Mouse (Mus musculus) embryo, embryonic 11.5 days (tissue): ENCODE results near the gene Rsad1.
A peak's percentile ranks its signal among the peaks of the same experiment; 100 is the strongest.

Source experiments
- DNase-seq: peaks from one replicate; pipeline ENCODE4 v3.0.0-alpha.2; 2012; ENCODE audit warnings: low read depth, low spot score

Gene Rsad1

GRCm38 (mm10) chr11:94548041-94548784, 842 bp downstream of the Rsad1 start:
- DNase-seq: no peak

DNA sequence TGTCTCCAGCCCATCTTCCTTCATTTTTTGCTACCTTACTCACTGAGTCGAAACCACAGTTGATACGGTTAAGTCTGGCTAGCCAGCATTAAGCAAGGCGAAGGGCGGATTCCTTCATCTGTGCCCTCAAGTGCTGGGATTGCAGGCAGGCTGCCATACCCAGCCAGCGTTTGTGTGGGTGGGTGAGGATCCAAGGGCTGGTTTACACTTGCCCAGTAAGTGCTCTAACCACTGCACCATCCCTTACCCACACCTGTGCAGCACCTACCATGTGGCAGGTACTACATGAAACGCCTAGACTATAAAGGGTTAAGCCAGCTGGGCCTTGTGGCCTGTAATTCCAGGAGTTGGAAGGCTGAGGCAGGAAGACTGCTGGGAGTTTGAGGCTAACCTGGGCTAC, 1.8 kb downstream of the Rsad1 start:
- DNase-seq: no peak

GRCm38 (mm10) chr11:94546381-94546780, 2.7 kb downstream of the Rsad1 start:
- no peak for DNase-seq

DNA sequence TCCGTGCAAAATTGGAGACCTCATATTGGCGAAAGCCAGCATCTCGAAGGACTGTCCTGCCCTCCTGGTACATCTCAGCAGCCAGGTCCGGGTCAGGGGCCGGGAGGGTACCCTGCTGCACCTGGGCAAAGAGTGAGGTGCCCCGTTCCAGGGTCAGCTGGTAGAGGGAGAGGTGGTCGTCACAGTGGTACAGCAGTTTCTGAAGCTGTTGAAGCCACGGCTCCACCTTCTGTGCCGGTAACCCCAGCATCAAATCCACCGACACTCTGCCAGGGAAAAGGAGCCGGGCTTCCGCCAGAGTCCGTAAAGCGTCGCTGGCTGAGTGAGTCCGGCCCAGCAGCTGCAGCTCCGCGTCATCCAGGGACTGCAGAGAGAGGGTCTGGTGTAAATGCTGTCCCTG, 4.6 kb downstream of the Rsad1 start:
- no peak for DNase-seq

GRCm38 (mm10) chr11:94543932-94544331, 5.1 kb downstream of the Rsad1 start:
- DNase-seq: no peak

- DNase-seq: no peak
These were observed 5.7 kb downstream of the Rsad1 start for GRCm38 (mm10) chr11:94543344-94543743.

DNA sequence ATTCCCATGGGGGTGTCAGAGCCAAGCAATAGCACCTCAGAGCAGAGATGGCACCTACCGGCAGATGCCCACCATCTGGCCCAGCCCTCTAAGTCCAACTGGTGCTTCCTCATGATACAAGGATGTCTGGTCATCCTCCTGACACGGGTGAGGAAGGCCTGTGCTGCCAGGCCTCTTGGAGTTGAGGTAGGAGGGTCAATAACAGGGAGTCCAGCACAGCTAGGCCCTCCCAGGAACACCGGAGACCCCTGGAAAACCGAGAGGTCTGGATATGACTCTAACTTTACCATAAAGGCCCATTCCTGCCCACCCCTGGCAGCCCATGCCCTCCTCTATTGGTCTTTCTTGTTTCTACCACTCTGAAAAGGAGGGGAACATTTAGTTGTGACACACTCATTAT, 6.7 kb downstream of the Rsad1 start:
- DNase-seq: no peak

GRCm38 (mm10) chr11:94539761-94540160, 9.3 kb downstream of the Rsad1 start:
- no peak for DNase-seq

DNA sequence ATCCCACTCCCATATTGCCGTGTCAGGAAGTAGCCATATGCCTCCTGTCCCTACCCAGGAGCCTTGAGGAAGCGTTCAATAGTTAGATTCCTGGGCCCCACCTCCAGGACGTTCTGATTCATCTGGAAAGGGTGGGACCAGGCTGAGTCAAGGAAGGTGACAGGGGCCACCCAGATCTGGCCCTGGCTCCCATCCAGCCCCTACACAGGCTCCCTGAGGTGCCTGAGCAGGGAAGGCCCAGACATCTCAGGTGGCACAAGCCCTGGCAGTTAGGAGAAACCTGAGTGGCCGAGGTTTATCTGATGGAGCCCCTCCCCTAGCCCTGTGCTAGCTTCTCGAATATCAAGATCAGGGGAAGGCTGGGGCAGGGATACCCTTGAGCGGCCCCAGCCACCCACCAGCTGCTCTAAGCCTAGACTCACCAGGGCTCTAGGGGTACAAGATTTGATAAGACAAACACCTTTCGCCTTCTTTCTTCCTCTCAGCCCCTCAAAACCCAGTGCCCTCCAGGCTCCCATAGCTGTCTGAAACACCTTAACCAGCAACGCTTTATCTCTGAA, 10.2 kb downstream of the Rsad1 start:
- DNase-seq: no peak

DNA sequence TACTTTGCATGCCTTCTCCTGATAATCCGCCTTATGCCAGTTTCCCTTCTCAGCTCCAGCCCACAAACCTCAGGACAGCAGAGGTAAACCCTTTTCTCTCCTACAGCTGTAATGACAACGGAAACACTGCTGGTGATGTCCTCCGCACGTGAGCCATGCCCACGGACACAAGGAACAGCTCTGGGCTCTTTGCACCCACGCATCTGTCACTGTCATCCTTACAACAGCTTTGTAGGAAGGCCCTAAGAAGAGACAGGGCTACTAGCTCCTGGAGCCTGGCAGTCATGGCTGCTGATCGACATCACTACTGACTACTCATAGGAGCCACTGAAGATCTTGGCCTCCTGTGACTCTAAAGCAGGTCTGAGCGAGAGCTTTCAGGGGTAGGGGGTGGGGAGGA, 15.9 kb downstream of the Rsad1 start:
- no peak for DNase-seq

DNA sequence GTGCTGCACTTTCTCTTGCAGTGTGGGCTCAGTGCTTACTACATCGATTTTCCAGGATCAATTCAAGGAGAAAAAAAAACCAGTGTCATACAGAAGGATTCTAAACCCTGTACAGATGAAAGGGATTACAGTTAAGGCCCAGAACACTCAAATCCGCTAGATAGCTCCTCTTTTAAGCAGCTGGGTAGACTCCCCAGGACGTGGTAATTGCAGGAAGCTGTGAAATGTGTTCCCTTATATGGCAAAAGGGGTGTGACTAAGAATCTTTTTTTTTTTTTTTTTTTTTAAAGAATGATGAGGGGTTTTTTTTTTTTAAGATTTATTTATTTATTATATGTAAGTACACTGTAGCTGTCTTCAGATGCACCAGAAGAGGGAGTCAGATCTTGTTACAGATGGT, 20.2 kb downstream of the Rsad1 start:
- no peak for DNase-seq

- no peak for DNase-seq
These were observed 22.7 kb downstream of the Rsad1 start for GRCm38 (mm10) chr11:94526171-94526879.

- DNase-seq: peak; percentile 67
These were observed 27.7 kb downstream of the Rsad1 start, which contains the start of gene Mycbpap for GRCm38 (mm10) chr11:94521219-94521843. Mycbpap (minus strand) TSS chr11:94521742.

GRCm38 (mm10) chr11:94513452-94513851, 35.6 kb downstream of the Rsad1 start:
- DNase-seq: no peak

DNA sequence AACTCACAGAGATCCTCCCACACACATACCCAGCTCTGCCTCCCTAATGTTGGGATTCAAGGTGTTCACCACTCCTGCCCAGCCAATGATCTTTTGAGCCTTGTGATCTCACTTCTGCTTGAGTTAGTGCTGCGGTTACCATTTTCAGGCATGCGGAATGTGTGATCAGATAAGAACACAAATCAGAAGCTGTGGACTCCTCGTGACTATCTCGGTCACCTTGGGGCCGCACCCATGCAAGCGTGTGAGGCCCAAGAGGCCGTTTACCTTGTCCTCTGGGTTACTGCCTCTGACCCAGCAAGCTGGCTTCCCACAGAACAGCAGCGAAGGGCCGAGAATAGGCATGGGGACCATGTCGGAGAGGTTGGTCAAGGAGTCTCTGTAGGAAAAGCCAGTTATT, 40.1 kb downstream of the Rsad1 start:
- DNase-seq: no peak

DNA sequence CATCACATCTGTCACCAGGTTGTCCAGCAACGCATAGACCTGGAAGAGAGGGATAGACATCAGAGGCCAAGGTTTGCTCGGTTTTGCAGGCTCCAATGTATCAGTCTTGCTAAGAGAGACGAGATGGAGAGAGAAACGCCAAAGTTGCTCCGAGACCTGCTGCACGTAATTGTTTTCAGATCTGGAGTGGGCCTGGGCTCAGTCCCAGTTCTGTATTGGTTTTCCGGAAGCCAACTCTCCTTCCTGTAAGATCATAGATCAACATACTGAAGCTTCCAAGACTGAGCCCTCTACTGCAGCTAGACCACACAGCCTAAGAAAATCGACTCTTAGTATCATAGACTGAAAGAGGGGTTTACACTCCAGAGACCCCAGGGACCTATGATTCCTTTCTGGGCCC, 47.6 kb downstream of the Rsad1 start:
- no peak for DNase-seq

- no peak for DNase-seq
These were observed 48.7 kb downstream of the Rsad1 start for GRCm38 (mm10) chr11:94500362-94500761.

- no peak for DNase-seq
These were observed 49.3 kb downstream of the Rsad1 start, which contains the start of gene Epn3 for GRCm38 (mm10) chr11:94499661-94500152. Epn3 (minus strand) TSS chr11:94499974.

DNA sequence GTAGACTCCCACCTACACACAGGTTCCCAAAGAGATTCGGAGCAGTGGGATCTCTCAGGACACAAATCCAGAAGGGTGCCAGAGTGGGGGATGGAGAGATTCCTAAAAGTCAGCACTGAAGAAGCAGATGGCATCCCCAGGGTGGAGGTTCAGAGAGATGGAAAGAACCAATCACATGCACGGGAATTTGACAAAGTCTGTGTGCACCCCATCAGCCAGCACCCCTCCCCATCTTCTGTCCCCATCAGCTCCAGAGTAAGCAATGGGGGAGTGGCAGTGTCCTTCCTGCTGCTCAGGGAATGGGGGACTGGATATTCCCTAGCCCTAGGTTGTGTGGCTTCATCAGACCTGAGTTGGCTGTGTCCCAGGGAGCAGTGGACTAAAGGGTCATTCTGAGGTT, 50.0 kb downstream of the Rsad1 start:
- DNase-seq: no peak

- no peak for DNase-seq
These were observed 50.7 kb downstream of the Rsad1 start for GRCm38 (mm10) chr11:94498093-94498996.

DNA sequence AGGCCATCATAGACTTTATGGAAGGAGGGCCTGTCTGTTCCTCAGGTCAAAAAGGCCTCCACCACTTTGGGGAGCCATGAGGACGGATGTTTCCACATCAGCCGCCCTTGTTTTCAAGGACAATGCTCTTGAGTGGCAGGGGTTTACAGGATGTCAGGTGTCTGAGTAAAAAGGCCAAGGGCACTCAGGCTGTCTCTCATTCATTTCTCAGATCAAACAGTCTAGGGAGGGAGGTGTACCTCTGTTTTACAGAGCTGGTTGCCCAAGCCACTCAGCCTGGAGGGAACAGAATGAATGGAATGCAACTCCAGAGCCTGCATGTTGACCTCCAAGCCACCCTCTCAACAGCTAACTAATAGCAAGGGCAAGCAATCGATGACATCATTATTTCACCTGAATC, 53.6 kb downstream of the Rsad1 start:
- DNase-seq: no peak
